Mouse (Mus musculus) forebrain, embryonic 11.5 days (tissue): ENCODE measurements around the gene Dcaf6. TPM values are rescaled to one million over a fixed set of nuclear protein-coding genes. Genes with fewer than 3 reads are reported as not detected.

Source experiments
- ATAC-seq: fragments of 200-750 bp; cut with Nextera tagmentation; replicated peaks from 2 replicates; pipeline ENCODE4 v1.8.0; 2017; ENCODE audit warnings: moderate TSS enrichment; ENCODE audit not compliant: low FRiP score
- DNase-seq: peaks from one replicate; pipeline ENCODE4 v3.0.0-alpha.2; 2017; ENCODE audit warnings: low spot score
- H3K27ac ChIP-seq: fragments of 300-500 bp; sonication (generic); 2 replicates; pipeline ENCODE4 v1.5.1; 2014; ENCODE audit warnings: low read depth, low read length
- H3K27me3 ChIP-seq: fragments of 300-500 bp; sonication (generic); 2 replicates; pipeline ENCODE4 v1.6.1; 2014; ENCODE audit warnings: mild to moderate bottlenecking, low read length, mixed read lengths; ENCODE audit not compliant: control insufficient read depth, insufficient read depth
- H3K36me3 ChIP-seq: fragments of 300-500 bp; sonication (generic); 2 replicates; pipeline ENCODE4 v1.6.1; 2014; ENCODE audit warnings: mild to moderate bottlenecking, low read length, moderate library complexity, mixed read lengths; ENCODE audit not compliant: control insufficient read depth, insufficient read depth
- H3K4me1 ChIP-seq: fragments of 300-500 bp; sonication (generic); replicated peaks from 2 replicates; pipeline ENCODE4 v1.6.1; 2014; ENCODE audit warnings: low read length, mixed read lengths; ENCODE audit not compliant: control insufficient read depth, insufficient read depth
- H3K4me2 ChIP-seq: fragments of 300-500 bp; sonication (generic); 2 replicates; pipeline ENCODE4 v1.6.1; 2014; ENCODE audit warnings: low read depth, mild to moderate bottlenecking, low read length, moderate library complexity, mixed read lengths; ENCODE audit not compliant: severe bottlenecking
- H3K4me3 ChIP-seq: fragments of 300-500 bp; sonication (generic); 2 replicates; pipeline ENCODE4 v1.5.1; 2014; ENCODE audit warnings: low read depth, low read length
- H3K9ac ChIP-seq: fragments of 300-500 bp; sonication (generic); 2 replicates; pipeline ENCODE4 v1.6.1; 2014; ENCODE audit warnings: low read length
- H3K9me3 ChIP-seq: fragments of 300-500 bp; sonication (generic); 2 replicates; pipeline ENCODE4 v1.6.1; 2016; ENCODE audit warnings: low read length, mixed read lengths; ENCODE audit not compliant: control insufficient read depth
- WGBS: fragments of 180-500 bp; shearing (Covaris S2); extraction: QIAGEN DNeasy Blood & Tissue Kit; methylation state at CpG from one replicate; pipeline ENCODE4 v1.1.7; 2014; 5-methylcytosine and 5-hydroxymethylcytosine counted together
- polyA plus RNA-seq: library from polyadenylated mRNA; unstranded; fragments of >200 nt; fragmentation: Nextera tagmentation; extraction: Ambion mirVana; gene quantifications from 2 replicates; pipeline ENCODE4 v1.2.1, GENCODE M21; 2014

Gene Dcaf6
- polyA plus RNA-seq: 7.8 and 8.1 TPM in 2 replicates

DNA sequence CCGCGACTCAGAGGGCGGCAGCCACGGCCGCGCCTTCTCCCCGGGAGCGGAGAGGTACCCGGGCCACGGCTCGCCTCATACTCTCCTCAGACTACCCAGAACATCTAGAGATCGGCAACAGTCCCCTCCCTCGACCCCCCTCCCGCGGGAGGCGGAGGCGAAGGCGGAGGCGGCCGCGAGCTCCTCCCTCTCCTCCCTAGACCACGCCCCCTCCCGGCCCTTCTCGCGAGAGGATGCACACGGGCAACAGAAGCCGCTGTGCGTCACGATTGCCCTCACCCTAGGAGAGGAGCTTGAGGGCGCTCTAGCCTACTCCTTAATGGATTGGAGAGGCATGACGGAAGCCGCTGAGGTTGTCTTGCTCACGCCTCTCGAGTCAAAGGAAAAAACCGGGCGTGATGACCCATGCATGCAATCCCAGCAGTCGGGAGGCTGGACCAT is at the start of gene Dcaf6, which contains the start of gene Mpc2:
Dcaf6 (minus strand) TSS at position 116 of the 441 bp plus-strand sequence.
Mpc2 (plus strand) TSS at position 278 of the 441 bp plus-strand sequence.
- DNase-seq (peak; percentile 100), ATAC-seq (peak; percentile 91)
- H3K36me3 ChIP-seq: no peaks in the 10 kb centered on the region
- H3K9ac ChIP-seq: peak within 1 kb of the TSS; percentile 62
- 0% methylated on average over 33 of the region's 37 CpGs for WGBS
- no peaks in the 10 kb centered on the region for H3K9me3 ChIP-seq
- H3K27me3 ChIP-seq: no peaks in the 10 kb centered on the region
- peak within 1 kb of the TSS; percentile 89 for H3K4me2 ChIP-seq
- H3K4me3 ChIP-seq: peak within 1 kb of the TSS; percentile 86
- H3K27ac ChIP-seq: peak within 1 kb of the TSS; percentile 43
- H3K4me1 ChIP-seq: peaks cover 2% of the 10 kb centered on the region; the same call in 1 of the 2 replicates

DNA sequence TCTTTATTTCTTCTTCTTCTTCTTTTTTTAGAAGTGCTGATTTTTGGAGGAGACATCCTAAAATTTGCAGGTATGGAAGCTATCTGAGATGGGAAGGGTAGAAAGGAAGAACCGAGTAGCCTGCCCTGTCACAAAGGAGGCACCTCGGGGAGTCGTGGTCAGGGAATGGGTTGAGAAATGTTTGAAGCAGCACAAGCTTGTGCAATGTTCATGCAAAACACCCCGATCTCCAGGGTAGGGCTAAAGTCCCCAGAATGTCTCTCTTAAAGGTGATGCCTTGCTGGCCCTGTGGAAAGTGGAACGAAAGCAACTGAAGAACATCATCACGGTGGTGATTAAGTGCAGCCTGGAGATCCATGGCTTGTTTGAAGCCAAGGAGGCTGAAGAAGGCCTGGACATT is 46.0 kb upstream of the Dcaf6 start:
- no peak for DNase-seq
- no peaks in the 10 kb centered on the region for H3K36me3 ChIP-seq
- H3K27ac ChIP-seq: no peak overlapping the region
- no peak for ATAC-seq
- no peaks in the 10 kb centered on the region for H3K4me1 ChIP-seq
- H3K9ac ChIP-seq: no peak overlapping the region
- H3K4me2 ChIP-seq: no peak overlapping the region
- H3K9me3 ChIP-seq: no peaks in the 10 kb centered on the region
- no peak overlapping the region for H3K4me3 ChIP-seq
- WGBS: 90% methylated on average over 6 of the region's 6 CpGs
- no peaks in the 10 kb centered on the region for H3K27me3 ChIP-seq

DNA sequence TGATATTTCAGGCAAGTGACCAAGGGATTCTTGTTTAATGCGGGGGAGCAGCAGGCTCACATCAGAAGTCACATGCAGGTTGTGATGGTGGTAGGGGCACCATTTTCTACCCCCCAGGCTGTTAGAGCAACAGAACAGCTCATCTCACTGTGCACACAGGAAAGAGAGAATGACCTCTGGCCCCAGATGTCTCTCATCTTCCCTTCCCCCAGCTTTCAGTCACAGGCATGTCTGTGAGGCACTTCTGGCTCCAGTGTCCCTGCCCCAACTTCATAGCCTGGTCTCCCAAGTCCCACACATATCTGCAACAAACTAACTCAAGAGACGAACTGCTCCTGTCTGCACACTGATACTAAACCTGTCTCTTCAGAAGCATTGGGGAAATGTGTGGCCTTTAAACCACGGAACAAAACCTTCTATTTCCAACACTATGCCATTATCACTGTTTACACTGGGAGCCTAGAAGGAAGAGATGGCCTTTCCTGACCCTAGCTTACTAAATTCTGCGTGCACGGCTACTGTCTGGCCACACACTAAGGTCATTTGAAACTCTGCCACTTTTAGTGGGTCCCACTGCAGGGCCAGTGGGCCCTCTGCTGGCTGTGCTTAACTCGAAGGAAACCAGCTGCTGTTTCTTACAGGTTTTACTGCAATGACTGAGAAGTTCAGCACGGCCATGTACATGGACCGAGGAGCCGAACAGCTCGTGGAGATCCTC is 43.2 kb upstream of the Dcaf6 start:
- H3K4me2 ChIP-seq: no peak overlapping the region
- no peak overlapping the region for H3K9ac ChIP-seq
- DNase-seq: no peak
- H3K36me3 ChIP-seq: no peaks in the 10 kb centered on the region
- no peaks in the 10 kb centered on the region for H3K4me1 ChIP-seq
- H3K4me3 ChIP-seq: no peak overlapping the region
- no peaks in the 10 kb centered on the region for H3K9me3 ChIP-seq
- no peak for ATAC-seq
- no peaks in the 10 kb centered on the region for H3K27me3 ChIP-seq
- no peak overlapping the region for H3K27ac ChIP-seq
- 62% methylated on average over 10 of the region's 10 CpGs for WGBS

DNA sequence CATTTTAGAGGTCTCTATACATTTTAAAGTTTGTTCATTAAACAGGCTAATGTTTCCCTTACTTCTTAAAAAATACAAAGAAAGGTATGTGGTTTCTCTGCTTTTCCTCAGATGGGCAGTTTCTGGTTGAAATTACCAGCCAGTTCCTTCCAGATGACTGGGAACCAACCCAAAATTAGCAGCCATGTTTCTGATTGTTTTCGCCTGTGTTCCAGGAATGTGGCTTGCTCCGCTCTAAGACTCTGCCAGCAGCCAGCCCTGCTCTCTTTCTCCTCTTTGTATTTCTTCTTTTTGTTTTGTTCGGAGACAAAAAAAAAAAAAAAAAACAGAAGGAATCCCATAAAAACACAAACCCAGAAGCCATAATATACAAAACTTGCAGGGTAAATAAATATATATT is 38.6 kb upstream of the Dcaf6 start:
- Histone ChIP-seq H3K9ac (no peak overlapping the region), H3K27me3 (no peaks in the 10 kb centered on the region), H3K9me3 (no peaks in the 10 kb centered on the region), H3K4me2 (no peak overlapping the region), H3K36me3 (no peaks in the 10 kb centered on the region), H3K4me3 (no peak overlapping the region), H3K27ac (no peak overlapping the region), H3K4me1 (no peaks in the 10 kb centered on the region)
- no peak for ATAC-seq
- 45% methylated on average over 3 of the region's 3 CpGs for WGBS
- DNase-seq: no peak

DNA sequence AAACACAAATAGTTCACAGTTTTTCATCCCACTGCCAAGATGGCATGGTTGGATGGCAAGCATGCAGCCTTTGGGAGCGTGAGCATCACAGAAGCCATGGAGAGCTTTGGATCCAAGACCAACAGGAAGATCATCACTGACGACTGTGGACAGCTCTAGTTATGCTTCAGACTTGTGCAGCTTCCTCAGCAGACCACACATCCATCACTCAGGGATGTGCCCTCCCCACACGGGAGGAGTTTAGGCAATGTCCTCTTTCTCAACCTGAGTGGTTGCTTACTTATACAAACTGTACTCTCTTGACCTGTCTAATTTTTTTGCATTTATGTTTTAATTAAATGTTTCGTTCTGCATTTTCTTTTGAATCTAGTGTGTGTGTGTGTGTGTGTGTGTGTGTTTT is 28.9 kb upstream of the Dcaf6 start:
- no peak overlapping the region for H3K27ac ChIP-seq
- H3K4me3 ChIP-seq: no peak overlapping the region
- no peak overlapping the region for H3K9ac ChIP-seq
- H3K4me2 ChIP-seq: no peak overlapping the region
- DNase-seq: no peak
- H3K36me3 ChIP-seq: no peaks in the 10 kb centered on the region
- ATAC-seq: no peak
- no peaks in the 10 kb centered on the region for H3K4me1 ChIP-seq
- H3K27me3 ChIP-seq: no peaks in the 10 kb centered on the region
- 89% methylated on average over 4 of the region's 4 CpGs for WGBS
- H3K9me3 ChIP-seq: no peaks in the 10 kb centered on the region

DNA sequence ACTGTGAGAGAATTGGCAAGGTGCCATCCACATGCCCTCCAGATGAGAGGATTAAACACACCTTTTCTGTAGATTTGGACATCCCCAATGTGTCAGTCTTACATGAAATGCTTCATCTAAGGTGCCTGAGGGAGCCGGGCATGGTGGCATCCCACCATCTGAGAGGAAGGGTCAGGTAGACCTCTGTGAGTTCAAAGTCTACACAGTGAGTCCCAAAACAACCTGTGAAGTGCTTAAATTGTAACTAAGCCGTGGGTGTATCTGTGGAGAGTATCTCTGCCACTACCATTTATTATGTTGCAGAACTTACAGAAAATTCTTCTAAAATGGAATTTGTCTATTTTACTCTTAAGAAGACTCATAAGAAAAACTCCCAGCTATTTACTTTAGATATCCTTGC is 25.8 kb upstream of the Dcaf6 start:
- no peak overlapping the region for H3K4me2 ChIP-seq
- no peak overlapping the region for H3K27ac ChIP-seq
- no peaks in the 10 kb centered on the region for H3K36me3 ChIP-seq
- no peaks in the 10 kb centered on the region for H3K9me3 ChIP-seq
- no peak overlapping the region for H3K9ac ChIP-seq
- no peaks in the 10 kb centered on the region for H3K4me1 ChIP-seq
- ATAC-seq: no peak
- H3K27me3 ChIP-seq: no peaks in the 10 kb centered on the region
- DNase-seq: no peak
- H3K4me3 ChIP-seq: no peak overlapping the region
- 85% methylated on average over 2 of the region's 2 CpGs for whole genome bisulfite sequencing

DNA sequence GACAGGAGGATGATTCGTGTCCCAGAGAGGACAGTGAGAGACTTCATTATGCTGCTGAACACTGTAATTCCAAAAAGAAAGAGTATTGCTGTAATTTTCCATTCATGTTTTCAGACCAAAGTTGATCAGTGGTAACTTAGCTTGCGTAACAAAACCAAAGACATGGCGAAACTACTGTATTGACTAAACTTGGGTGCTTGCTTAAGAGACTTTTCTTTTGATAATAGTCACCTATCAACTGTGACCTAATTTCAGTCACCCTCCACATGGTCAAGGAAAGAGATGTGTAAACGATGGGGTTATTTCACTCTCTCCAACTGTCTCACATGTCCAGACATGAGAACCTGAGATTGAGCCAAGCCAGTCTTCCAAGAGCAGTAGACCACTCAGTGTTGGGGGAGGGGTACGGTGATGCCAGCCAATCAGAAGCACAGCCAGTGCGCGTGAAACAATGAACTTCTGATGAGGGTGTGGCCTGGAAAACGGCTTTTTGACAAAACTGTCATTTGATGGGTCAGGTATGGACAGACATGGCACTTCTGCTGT is 24.5 kb upstream of the Dcaf6 start, which contains the start of gene Adcy10:
Adcy10 (plus strand) TSS at position 496 of the 546 bp plus-strand sequence.
- DNase-seq: no peak
- no peak within 1 kb of the TSS for H3K27ac ChIP-seq
- no peaks in the 10 kb centered on the region for H3K9me3 ChIP-seq
- no peaks in the 10 kb centered on the region for H3K36me3 ChIP-seq
- no peak within 1 kb of the TSS for H3K4me3 ChIP-seq
- no peaks in the 10 kb centered on the region for H3K27me3 ChIP-seq
- 93% methylated on average over 8 of the region's 8 CpGs for WGBS
- H3K9ac ChIP-seq: no peak within 1 kb of the TSS
- H3K4me2 ChIP-seq: no peak within 1 kb of the TSS
- no peaks in the 10 kb centered on the region for H3K4me1 ChIP-seq
- no peak for ATAC-seq

DNA sequence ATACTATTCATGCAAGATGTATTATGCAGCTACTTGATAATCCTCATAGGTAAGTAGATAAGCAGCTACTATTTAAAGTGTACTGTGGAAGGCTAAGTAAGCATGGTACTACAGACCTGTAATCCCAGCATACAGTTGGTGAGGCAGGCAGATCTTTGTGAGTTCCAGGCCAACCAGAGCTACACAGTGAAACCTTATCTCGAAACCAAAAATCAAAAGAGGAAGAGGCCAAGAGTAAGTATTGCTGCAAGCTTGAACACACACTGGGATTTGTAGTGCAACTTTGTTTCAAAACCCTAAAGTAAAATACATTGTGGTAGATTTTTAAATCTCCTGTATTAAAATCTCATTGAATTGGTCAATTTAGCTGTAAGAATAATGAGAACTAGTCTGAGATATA is 11.2 kb upstream of the Dcaf6 start:
- Histone ChIP-seq H3K4me3 (no peak overlapping the region), H3K9ac (no peak overlapping the region), H3K4me1 (no peaks in the 10 kb centered on the region), H3K4me2 (no peak overlapping the region), H3K27me3 (no peaks in the 10 kb centered on the region), H3K27ac (no peak overlapping the region), H3K36me3 (no peaks in the 10 kb centered on the region), H3K9me3 (no peaks in the 10 kb centered on the region)
- 80% methylated on average over 1 of the region's 1 CpGs for WGBS
- DNase-seq: no peak
- ATAC-seq: no peak

DNA sequence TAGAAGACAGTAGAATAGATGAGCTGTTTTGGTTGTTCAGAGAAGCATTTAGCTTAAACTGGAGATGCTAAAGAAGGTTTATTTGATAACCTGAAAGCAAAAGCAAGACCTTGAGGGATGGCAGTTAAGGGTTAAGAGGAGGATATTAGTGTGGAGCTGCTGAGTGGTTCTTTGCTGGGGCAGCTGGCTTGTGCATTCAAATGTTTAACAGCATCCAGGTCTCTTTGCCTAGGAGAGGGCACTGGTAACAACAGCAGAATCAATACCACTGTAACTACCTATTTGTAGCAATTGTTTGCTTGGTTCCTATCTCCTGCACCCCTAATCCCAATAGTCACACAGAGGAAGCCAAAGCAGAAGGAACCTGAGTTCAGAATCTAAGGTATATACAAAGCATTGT is 9.4 kb upstream of the Dcaf6 start:
- Histone ChIP-seq H3K4me2 (no peak overlapping the region), H3K4me1 (no peaks in the 10 kb centered on the region), H3K36me3 (no peaks in the 10 kb centered on the region), H3K9me3 (no peaks in the 10 kb centered on the region), H3K27ac (no peak overlapping the region), H3K4me3 (no peak overlapping the region), H3K27me3 (no peaks in the 10 kb centered on the region), H3K9ac (no peak overlapping the region)
- no peak for DNase-seq
- ATAC-seq: no peak
